Mouse (Mus musculus) embryonic fibroblast, embryonic 13.5 days (primary cell): ENCODE data around the gene Tbc1d8b.

Source experiments
- CTCF ChIP-seq: IDR thresholded peaks from 2 replicates; pipeline ENCODE4 v1.5.1; 2011; ENCODE audit warnings: mild to moderate bottlenecking, control low read depth, low read length, moderate library complexity, borderline replicate concordance; ENCODE audit not compliant: insufficient read depth
- POLR2A ChIP-seq: IDR thresholded peaks from 2 replicates; pipeline ENCODE4 v1.6.1; 2011; ENCODE audit warnings: low read depth, mild to moderate bottlenecking, control low read depth, low read length, moderate library complexity

GRCm38 (mm10) chrX:139714381-139714780 lies 29.6 kb downstream of the Tbc1d8b start, which contains the start of gene Gm15013:
- no peak for TF ChIP-seq CTCF
- no peak for TF ChIP-seq POLR2A
